Mouse (Mus musculus): ENCODE results near the gene Itgb2.
A peak's percentile ranks its signal among the peaks of the same experiment; 100 is the strongest.

The Itgb2 gene

GRCm38 (mm10) chr10:77589749-77590148 lies 59.7 kb downstream of the Itgb2 start:
- DNase-seq, result no peak

GRCm38 (mm10) chr10:77590812-77591211 lies 60.8 kb downstream of the Itgb2 start:
- DNase-seq, result peak; percentile 55

- DNase-seq, result no peak
Observed at GRCm38 (mm10) chr10:77591546-77591945, 61.5 kb downstream of the Itgb2 start.

GRCm38 (mm10) chr10:77596060-77596459 lies 66.0 kb downstream of the Itgb2 start:
- DNase-seq, result no peak

- DNase-seq, result no peak
Observed at GRCm38 (mm10) chr10:77603021-77603420, 73.0 kb downstream of the Itgb2 start.

- DNase-seq, result no peak
Observed at GRCm38 (mm10) chr10:77604111-77604510, 74.1 kb downstream of the Itgb2 start.

GRCm38 (mm10) chr10:77604958-77605357 lies 74.9 kb downstream of the Itgb2 start:
- DNase-seq, result no peak

- no peak for DNase-seq
Observed at GRCm38 (mm10) chr10:77605368-77605767, 75.3 kb downstream of the Itgb2 start.

- peak; percentile 93 for DNase-seq
Observed at GRCm38 (mm10) chr10:77605908-77606826, 76.1 kb downstream of the Itgb2 start, which contains the start of the genes Sumo3 and Gm49325. Sumo3 (plus strand) TSS chr10:77606097. Gm49325 (plus strand) TSS chr10:77606197.

GRCm38 (mm10) chr10:77606855-77607254 lies 76.8 kb downstream of the Itgb2 start:
- DNase-seq, result no peak

- DNase-seq, result no peak
Observed at GRCm38 (mm10) chr10:77607441-77607840, 77.4 kb downstream of the Itgb2 start.

- DNase-seq, result no peak
Observed at GRCm38 (mm10) chr10:77608589-77608988, 78.5 kb downstream of the Itgb2 start.

GRCm38 (mm10) chr10:77610221-77610961 lies 80.3 kb downstream of the Itgb2 start:
- no peak for DNase-seq

- DNase-seq, result no peak
Observed at GRCm38 (mm10) chr10:77613409-77613808, 83.4 kb downstream of the Itgb2 start.
